Mouse (Mus musculus) brain, embryonic 14.5 days (tissue): ENCODE measurements at regions not wholly inside any gene's neighbourhood (a gene's known extent, or its start where the extent isn't known, plus 50 kb on each side); places are given as distances from the start of the nearest gene placed in this dataset.

ENCODE experiments used
- CTCF ChIP-seq: fragments of 200-500 bp; IDR thresholded peaks from 2 replicates; pipeline ENCODE4 v1.5.1; 2012; ENCODE audit warnings: inconsistent platforms, mild to moderate bottlenecking, moderate library complexity, borderline replicate concordance; ENCODE audit not compliant: insufficient read depth, insufficient read length; ENCODE audit errors: extremely low read depth
- POLR2A ChIP-seq: fragments of 200-500 bp; IDR thresholded peaks from 2 replicates; pipeline ENCODE4 v1.6.1; 2012; ENCODE audit warnings: mild to moderate bottlenecking, inconsistent platforms, borderline replicate concordance; ENCODE audit not compliant: poor library complexity, insufficient read depth, insufficient read length, severe bottlenecking; ENCODE audit errors: extremely low read depth

DNA sequence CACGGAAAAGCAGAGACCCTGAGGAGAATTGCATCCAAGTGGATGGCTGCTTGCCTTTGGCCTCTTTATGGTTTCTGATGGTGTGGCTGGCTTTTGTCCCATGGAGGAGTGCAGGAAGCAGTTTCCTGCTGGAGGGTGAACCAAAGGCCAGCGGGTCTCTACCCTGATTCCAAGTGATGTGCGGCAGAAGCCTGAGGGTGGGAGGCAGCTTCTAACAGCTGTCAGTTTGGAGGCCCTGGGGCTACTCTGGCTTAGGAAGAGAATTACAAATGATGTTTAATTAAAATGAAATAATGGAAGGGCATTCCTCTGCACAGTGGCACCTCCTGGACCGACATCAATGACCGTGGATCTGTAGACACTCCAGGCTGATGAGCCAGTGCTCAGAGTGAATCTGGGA, 545.0 kb downstream of the Slc4a3 start:
- no peak for TF ChIP-seq POLR2A
- TF ChIP-seq CTCF, result no peak
